Mouse (Mus musculus) left cerebral cortex, adult 2 months (tissue): ENCODE data around the gene Asb16. TPM values are rescaled to one million over a fixed set of nuclear protein-coding genes. Genes with fewer than 3 reads are reported as not detected.
A peak's percentile ranks its signal among the peaks of the same experiment; 100 is the strongest.

ENCODE experiments used
- DNase-seq, 2 experiments: peaks; one replicate each; pipeline ENCODE4 v3.0.0; 2021 to 2022; ENCODE audit warnings: low spot score in 2 of 2, mixed read lengths in 1 of 2; ENCODE audit errors: extremely low spot score in 1 of 2
- H3K27ac ChIP-seq: fragments of 200-600 bp; 2 replicates; pipeline ENCODE4 v1.8.1; 2022
- H3K4me3 ChIP-seq: fragments of 200-600 bp; 2 replicates; pipeline ENCODE4 v1.8.1; 2022
- CTCF ChIP-seq: fragments of 200-600 bp; IDR thresholded peaks from 2 replicates; pipeline ENCODE4 v1.8.1; 2022; ENCODE audit warnings: antibody characterized with exemption, mild to moderate bottlenecking, moderate library complexity
- intact Hi-C: fragments of 180-260 bp; cut with DNase I; formaldehyde crosslinking; loops from one replicate; pipeline ENCODE4 v1.15.1; 2025
- total RNA-seq, 2 experiments: library from RNA; stranded (reverse); gene quantifications; 2 replicates each; pipeline ENCODE4 v1.2.3; 2021

Gene Asb16
- total RNA-seq, 2 experiments from 2014 or later: 1.2 to 1.4 TPM

GRCm38 (mm10) chr11:102315690-102316571 is 47.4 kb downstream of the Asb16 start:
- no peak for DNase-seq
- no peak for TF ChIP-seq CTCF
- Histone ChIP-seq H3K27ac (peak overlapping the region; percentile 94), H3K4me3 (peak overlapping the region; percentile 80)
- intact Hi-C loops: loop anchor here (1.0 to 10.0 kb wide), 3 partner anchors 19 to 239 kb away; partner anchors contain the start of genes Atxn7l3 and Gpatch8

GRCm38 (mm10) chr11:102316572-102317297 is 48.2 kb downstream of the Asb16 start:
- peak; percentile 83 to 90 for DNase-seq
- Histone ChIP-seq H3K27ac (peak overlapping the region; percentile 94), H3K4me3 (peak overlapping the region; percentile 80)
- no peak; the same call in 1 of the 2 replicates for TF ChIP-seq CTCF
- intact Hi-C loops: loop anchor here (1.0 to 10.0 kb wide), 3 partner anchors 20 to 238 kb away; partner anchors contain the start of genes Atxn7l3 and Gpatch8

- DNase-seq: peak; percentile 73 to 74
- intact Hi-C loops: loop anchor here (2.0 to 10.0 kb wide), 2 partner anchors 21 to 237 kb away; partner anchors contain the start of genes Atxn7l3 and Gpatch8
These were observed 48.9 kb downstream of the Asb16 start for GRCm38 (mm10) chr11:102317298-102317900.

GRCm38 (mm10) chr11:102317901-102318575 is 49.5 kb downstream of the Asb16 start:
- intact Hi-C loops: loop anchor here (2.0 to 10.0 kb wide), 2 partner anchors 21 to 237 kb away; partner anchors contain the start of genes Atxn7l3 and Gpatch8
- DNase-seq: peak; percentile 68 to 73
- Histone ChIP-seq H3K4me3 (peak overlapping the region; percentile 80), H3K27ac (peak overlapping the region; percentile 94)
- TF ChIP-seq CTCF: no peak

More at GRCm38 (mm10) chr11:102317298-102317900, 48.9 kb downstream of the Asb16 start:
- Histone ChIP-seq H3K4me3 (peak overlapping the region; percentile 80), H3K27ac (peak overlapping the region; percentile 94)
- TF ChIP-seq CTCF: peak; percentile 8

- no peak for TF ChIP-seq CTCF
- Histone ChIP-seq H3K27ac (peak overlapping the region; percentile 94), H3K4me3 (peak overlapping the region; percentile 80)
- peak; percentile 60 to 64 for DNase-seq
- intact Hi-C loops: loop anchor here (10.0 kb wide), 1 partner anchor 236 kb away; the partner anchor contains the start of gene Gpatch8
These were observed 50.2 kb downstream of the Asb16 start for GRCm38 (mm10) chr11:102318576-102319409.

GRCm38 (mm10) chr11:102319410-102319792 is 50.9 kb downstream of the Asb16 start, which contains the start of gene Ubtf:
TSS of gene Ubtf (minus strand) at chr11:102319742.
- intact Hi-C loops: loop anchor here (10.0 kb wide), 1 partner anchor 235 kb away; the partner anchor contains the start of gene Gpatch8

GRCm38 (mm10) chr11:102319941-102320685 is 51.6 kb downstream of the Asb16 start:
- intact Hi-C loops: loop anchor here (1.0 to 10.0 kb wide), 2 partner anchors 73 to 235 kb away; partner anchors contain the start of genes Gpatch8 and Rundc3a
- peak; percentile 87 to 90 for DNase-seq
- Histone ChIP-seq H3K27ac (peak overlapping the region; percentile 94), H3K4me3 (peak overlapping the region; percentile 80)
- no peak for TF ChIP-seq CTCF

More at GRCm38 (mm10) chr11:102319410-102319792, 50.9 kb downstream of the Asb16 start, which contains the start of gene Ubtf:
- TF ChIP-seq CTCF: no peak
- H3K4me3 ChIP-seq: peak within 1 kb of the TSS; percentile 80
- peak; percentile 82 for DNase-seq
- peak within 1 kb of the TSS; percentile 94 for H3K27ac ChIP-seq

- peak; percentile 32 for TF ChIP-seq CTCF
- H3K27ac ChIP-seq: peak overlapping the region; percentile 94
- intact Hi-C loops: loop anchor here (1.0 kb wide), 1 partner anchor 73 kb away; the partner anchor contains the start of gene Rundc3a
- peak; percentile 69 to 71 for DNase-seq
- H3K4me3 ChIP-seq: peak overlapping the region; percentile 80
These were observed 52.1 kb downstream of the Asb16 start for GRCm38 (mm10) chr11:102320686-102321005.

- no peak for TF ChIP-seq CTCF
- H3K4me3 ChIP-seq: no peak overlapping the region
- DNase-seq: no peak
- no peak overlapping the region for H3K27ac ChIP-seq
- intact Hi-C loops: no loop called here
These were observed 53.4 kb downstream of the Asb16 start for GRCm38 (mm10) chr11:102321931-102322330.
